Mouse (Mus musculus) heart, adult 2 months (tissue): ENCODE results near the gene Hyal1. TPM values are rescaled to one million over a fixed set of nuclear protein-coding genes. Genes with fewer than 3 reads are reported as not detected.
A peak's percentile ranks its signal among the peaks of the same experiment; 100 is the strongest.

Experiments used
- DNase-seq, 2 experiments: peaks; one replicate each; pipeline ENCODE4 v3.0.0; 2021
- H3K27ac ChIP-seq: fragments of 200-600 bp; 2 replicates; pipeline ENCODE4 v1.8.1; 2022
- H3K27me3 ChIP-seq: fragments of 200-500 bp; 2 replicates; pipeline ENCODE4 v1.6.1; 2012; ENCODE audit warnings: mild to moderate bottlenecking, low read length, inconsistent platforms, mixed read lengths; ENCODE audit not compliant: control insufficient read depth, insufficient read depth
- H3K36me3 ChIP-seq: fragments of 200-500 bp; 2 replicates; pipeline ENCODE4 v1.6.1; 2012; ENCODE audit warnings: low read length, inconsistent platforms; ENCODE audit not compliant: control insufficient read depth, insufficient read depth
- H3K4me1 ChIP-seq: fragments of 200-500 bp; 2 replicates; pipeline ENCODE4 v1.6.1; 2011; ENCODE audit warnings: low read length; ENCODE audit not compliant: control insufficient read depth, insufficient read depth
- H3K4me3 ChIP-seq: fragments of 200-600 bp; 2 replicates; pipeline ENCODE4 v1.8.1; 2022
- H3K79me2 ChIP-seq: fragments of 200-500 bp; replicated peaks from 2 replicates; pipeline ENCODE4 v1.6.1; 2012; ENCODE audit warnings: mild to moderate bottlenecking, inconsistent platforms, low read length, moderate library complexity, mixed read lengths; ENCODE audit not compliant: control insufficient read depth, insufficient read depth
- H3K9ac ChIP-seq: fragments of 200-500 bp; 2 replicates; pipeline ENCODE4 v1.6.1; 2012; ENCODE audit warnings: low read depth, mild to moderate bottlenecking, control low read depth, inconsistent platforms, low read length, mixed read lengths
- CTCF ChIP-seq: fragments of 200-600 bp; IDR thresholded peaks from 2 replicates; pipeline ENCODE4 v1.8.1; 2022; ENCODE audit warnings: antibody characterized with exemption, mild to moderate bottlenecking, moderate library complexity
- EP300 ChIP-seq: fragments of 200-500 bp; IDR thresholded peaks from 2 replicates; pipeline ENCODE4 v1.6.1; 2011; ENCODE audit warnings: low read depth, low read length, control low read depth; ENCODE audit not compliant: insufficient read depth
- POLR2A ChIP-seq: fragments of 200-500 bp; IDR thresholded peaks from 2 replicates; pipeline ENCODE4 v1.6.1; 2011; ENCODE audit warnings: mild to moderate bottlenecking, low read depth, low read length, control low read depth; ENCODE audit not compliant: insufficient read depth
- WGBS: fragments of 180-500 bp; shearing (Covaris S2); methylation state at CpG from one replicate; pipeline ENCODE4 v1.1.7; 2018; 5-methylcytosine and 5-hydroxymethylcytosine counted together
- intact Hi-C: fragments of 180-260 bp; cut with DNase I; formaldehyde crosslinking; loops from one replicate; pipeline ENCODE4 v1.15.1; 2025
- polyA plus RNA-seq: library from polyadenylated mRNA; depleted of rRNA; stranded (reverse); fragments of >200 nt; gene quantifications from 2 replicates; pipeline ENCODE4 v1.2.3, GENCODE M21; 2012
- total RNA-seq, 2 experiments: library from RNA; stranded (reverse); gene quantifications; 2 replicates each; pipeline ENCODE4 v1.2.3; 2021

Hyal1 gene
- total and polyA plus RNA-seq, 3 experiments: 5.1 to 6.9 (median 5.9) TPM

DNA sequence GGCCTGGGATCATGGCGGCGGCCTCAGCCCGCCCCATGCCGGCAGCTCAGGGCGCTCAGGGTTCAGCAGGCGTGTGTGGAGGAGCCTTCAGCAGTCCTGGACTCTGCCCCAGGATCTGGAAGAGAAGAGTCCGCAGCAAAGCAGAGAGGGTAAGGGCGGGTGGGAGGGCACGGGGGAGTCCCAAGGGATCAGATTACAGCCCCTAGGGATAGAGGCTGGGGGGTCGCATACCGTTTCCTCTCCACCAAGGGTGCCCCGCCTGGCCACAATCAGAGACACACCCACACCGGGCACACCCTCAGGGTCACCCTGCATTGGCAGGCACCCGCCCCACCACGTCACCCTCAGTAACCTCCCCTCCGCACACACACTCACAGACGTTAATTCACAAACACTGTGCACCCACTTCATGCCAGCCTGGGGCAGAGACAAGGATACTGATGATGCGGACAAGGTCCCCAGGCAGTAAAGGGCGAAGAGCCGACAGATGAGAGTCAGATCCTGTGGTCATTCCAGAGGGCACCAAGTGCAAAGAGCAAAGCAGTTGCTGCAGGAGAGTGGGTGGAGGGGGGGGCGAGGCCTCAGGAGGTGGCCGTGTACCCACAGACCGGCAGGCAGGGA, 28.4 kb downstream of the Hyal1 start:
- no peak overlapping the region; the same call in 1 of the 2 replicates for H3K27ac ChIP-seq
- H3K27me3 ChIP-seq: no peaks in the 10 kb centered on the region
- no peak overlapping the region for H3K4me3 ChIP-seq
- no peak overlapping the region; the same call in 1 of the 2 replicates for H3K9ac ChIP-seq
- H3K79me2 ChIP-seq: no peaks in the 10 kb centered on the region
- H3K36me3 ChIP-seq: no peaks in the 10 kb centered on the region
- DNase-seq: no peak
- TF ChIP-seq CTCF (no peak), POLR2A (no peak), EP300 (no peak)
- H3K4me1 ChIP-seq: peaks cover 4% of the 10 kb centered on the region
- intact Hi-C loops: no loop called here
- WGBS: 52% methylated on average over 23 of the region's 23 CpGs

DNA sequence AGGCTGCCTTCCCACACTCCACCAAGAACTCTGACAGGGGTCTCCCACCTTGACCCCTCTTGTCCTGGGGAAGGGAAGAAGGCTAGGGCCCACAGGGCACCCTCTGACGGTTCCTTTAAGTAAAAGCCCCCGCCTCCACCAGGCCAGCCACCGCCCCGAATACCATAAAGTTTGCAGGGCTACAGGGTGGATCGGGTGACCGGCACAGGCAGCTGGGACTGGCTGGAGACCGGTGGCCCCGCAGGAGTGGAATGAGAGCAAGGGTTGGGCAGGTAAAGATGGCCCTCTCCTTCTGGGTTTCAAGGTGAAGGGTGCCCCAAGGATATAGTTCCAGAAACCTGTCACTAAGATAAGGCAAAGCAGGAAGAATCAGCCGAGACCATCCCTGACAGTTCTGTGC, 29.9 kb downstream of the Hyal1 start:
- intact Hi-C loops: no loop called here
- peak in 1 of 2 experiments; percentile 54 for DNase-seq
- peaks cover 10% of the 10 kb centered on the region for H3K4me1 ChIP-seq
- whole genome bisulfite sequencing: 32% methylated on average over 9 of the region's 9 CpGs
- H3K27me3 ChIP-seq: no peaks in the 10 kb centered on the region
- H3K36me3 ChIP-seq: no peaks in the 10 kb centered on the region
- H3K4me3 ChIP-seq: peak overlapping the region; percentile 33; the same call in 1 of the 2 replicates
- H3K27ac ChIP-seq: peak overlapping the region; percentile 80
- peak overlapping the region; percentile 68 for H3K9ac ChIP-seq
- TF ChIP-seq POLR2A: peak; percentile 62; the same call in 1 of the 2 replicates
- no peak for TF ChIP-seq CTCF
- H3K79me2 ChIP-seq: no peaks in the 10 kb centered on the region

DNA sequence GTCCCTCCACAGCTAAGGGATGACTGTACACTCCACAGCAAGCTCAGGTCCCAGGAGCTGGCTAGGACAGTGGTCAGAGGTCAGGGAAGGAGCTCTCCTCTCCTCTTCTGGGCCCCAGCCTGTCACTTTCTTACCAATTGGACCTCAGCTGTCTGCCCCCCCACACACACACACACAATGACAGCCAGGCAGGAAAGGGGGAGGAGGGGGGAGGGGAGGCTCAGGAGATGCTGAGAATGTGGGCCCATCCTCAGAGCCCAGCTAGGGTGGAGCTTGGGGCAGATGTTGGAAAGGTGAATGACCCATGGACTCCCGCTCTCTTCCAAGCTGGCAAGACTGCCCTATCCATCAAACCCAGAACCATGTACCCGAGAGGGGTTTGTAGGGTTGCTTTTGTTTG, 30.3 kb downstream of the Hyal1 start:
- Histone ChIP-seq H3K27me3 (no peaks in the 10 kb centered on the region), H3K4me1 (peaks cover 12% of the 10 kb centered on the region), H3K27ac (peak overlapping the region; percentile 80), H3K9ac (peak overlapping the region; percentile 68), H3K4me3 (peak overlapping the region; percentile 33; the same call in 1 of the 2 replicates), H3K79me2 (no peaks in the 10 kb centered on the region), H3K36me3 (no peaks in the 10 kb centered on the region)
- intact Hi-C loops: no loop called here
- no peak for DNase-seq
- TF ChIP-seq EP300: no peak
- no peak for TF ChIP-seq POLR2A
- no peak for TF ChIP-seq CTCF
- WGBS: 64% methylated on average over 2 of the region's 2 CpGs

DNA sequence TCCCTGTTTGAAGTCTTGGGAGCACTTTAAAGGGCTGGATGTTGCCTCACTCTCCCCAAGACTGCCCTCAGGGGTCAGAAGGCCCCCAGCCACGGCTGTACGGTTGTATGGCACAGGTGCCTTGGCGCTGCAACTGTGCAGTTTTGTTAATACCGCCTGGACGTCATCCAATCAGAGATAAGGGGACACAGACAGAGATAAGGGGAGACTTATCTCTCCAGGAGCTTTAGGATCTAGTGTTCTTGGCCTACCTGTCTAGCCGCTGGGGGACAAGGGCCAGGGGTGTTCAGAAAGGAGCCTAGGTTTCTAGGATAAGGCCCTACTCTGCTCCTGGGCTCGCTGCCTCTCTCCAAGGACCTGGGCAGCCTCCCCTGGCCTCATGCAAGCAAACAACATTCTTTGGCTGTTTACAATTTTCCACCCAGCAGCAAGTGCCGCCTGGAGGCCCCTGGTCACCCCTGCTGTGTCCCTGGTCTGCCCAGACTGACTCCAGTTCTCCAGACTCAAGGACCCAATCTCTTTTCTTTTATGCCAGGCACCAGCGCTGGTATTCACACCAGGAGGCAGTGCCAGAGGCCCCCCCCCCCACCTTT, 31.0 kb downstream of the Hyal1 start:
- H3K4me1 ChIP-seq: peaks cover 12% of the 10 kb centered on the region
- no peaks in the 10 kb centered on the region for H3K36me3 ChIP-seq
- intact Hi-C loops: no loop called here
- no peak for DNase-seq
- H3K4me3 ChIP-seq: no peak overlapping the region
- TF ChIP-seq POLR2A: no peak
- TF ChIP-seq EP300: no peak
- no peak for TF ChIP-seq CTCF
- peak overlapping the region; percentile 38; the same call in 1 of the 2 replicates for H3K9ac ChIP-seq
- 35% methylated on average over 9 of the region's 9 CpGs for WGBS
- H3K27me3 ChIP-seq: no peaks in the 10 kb centered on the region
- H3K79me2 ChIP-seq: no peaks in the 10 kb centered on the region
- H3K27ac ChIP-seq: peak overlapping the region; percentile 64

DNA sequence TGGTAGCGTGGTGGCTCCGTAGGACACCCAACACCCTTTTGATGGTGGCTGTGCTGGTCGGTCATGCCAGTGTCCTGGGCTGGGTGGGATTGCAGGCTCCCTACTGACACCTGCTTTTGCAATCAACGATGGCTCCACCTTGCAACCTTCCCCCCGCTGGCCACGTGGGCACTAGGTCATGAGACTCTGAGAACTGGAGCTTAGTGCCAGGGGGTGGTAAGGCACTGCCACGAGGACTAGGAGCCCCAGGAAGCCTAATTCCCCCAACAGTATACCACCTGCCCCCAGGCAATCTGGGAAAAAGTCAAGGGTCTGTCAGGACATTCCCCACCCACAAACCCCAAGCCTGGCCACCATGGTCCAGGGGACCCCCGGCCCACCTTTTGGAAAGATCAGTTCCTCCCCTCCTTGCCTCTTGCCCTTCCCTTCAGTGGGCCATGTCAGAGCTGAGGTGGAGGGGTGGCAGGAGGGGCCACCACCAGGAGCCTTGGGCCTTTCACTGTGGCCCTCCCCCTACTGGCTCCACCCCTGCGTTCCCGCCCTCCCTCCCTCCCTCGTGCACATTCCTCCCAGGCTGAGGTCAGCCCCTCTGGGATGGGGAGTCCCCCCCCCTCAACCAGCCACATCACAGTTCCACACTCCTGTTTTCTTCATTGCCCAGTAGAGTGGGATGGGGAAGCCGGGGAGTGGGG, 32.2 kb downstream of the Hyal1 start, which contains the start of gene Sema3b:
Sema3b (minus strand) TSS at position 489 of the 692 bp plus-strand sequence.
- intact Hi-C loops: no loop called here

More for the DNA sequence above, 32.2 kb downstream of the Hyal1 start, which contains the start of gene Sema3b:
- 0 out of 2 replicates have a peak, but pooled peaks have one; percentile 5 for TF ChIP-seq EP300
- no peak for TF ChIP-seq CTCF
- Histone ChIP-seq H3K27me3 (no peaks in the 10 kb centered on the region), H3K27ac (peak within 1 kb of the TSS; percentile 64), H3K79me2 (no peaks in the 10 kb centered on the region), H3K9ac (peak within 1 kb of the TSS; percentile 38; the same call in 1 of the 2 replicates), H3K36me3 (no peaks in the 10 kb centered on the region), H3K4me3 (no peak within 1 kb of the TSS), H3K4me1 (peaks cover 13% of the 10 kb centered on the region)
- DNase-seq: no peak
- WGBS: 49% methylated on average over 12 of the region's 12 CpGs
